Mouse (Mus musculus): ENCODE results near the gene Macrod2.

Macrod2 gene

GRCm38 (mm10) chr2:141301030-141301429 is 905.9 kb downstream of the Macrod2 start:
- no peak for DNase-seq (ENCODE audit: low spot score)

GRCm38 (mm10) chr2:141308406-141308805 is 913.3 kb downstream of the Macrod2 start:
- DNase-seq (ENCODE audit: low spot score) = no peak

GRCm38 (mm10) chr2:141312136-141312948 is 917.2 kb downstream of the Macrod2 start:
- DNase-seq (ENCODE audit: low spot score) = no peak

- no peak for DNase-seq (ENCODE audit: low spot score)
Measured at GRCm38 (mm10) chr2:141315349-141315748, 920.2 kb downstream of the Macrod2 start.

- DNase-seq (ENCODE audit: low spot score) = no peak
Measured at GRCm38 (mm10) chr2:141323956-141324460, 928.9 kb downstream of the Macrod2 start.

- no peak for DNase-seq (ENCODE audit: low spot score)
Measured at GRCm38 (mm10) chr2:141327296-141327695, 932.2 kb downstream of the Macrod2 start.

- no peak for DNase-seq (ENCODE audit: low spot score)
Measured at GRCm38 (mm10) chr2:141337708-141338107, 942.6 kb downstream of the Macrod2 start.

- DNase-seq (ENCODE audit: low spot score) = no peak
Measured at GRCm38 (mm10) chr2:141343988-141344535, 949.0 kb downstream of the Macrod2 start.

GRCm38 (mm10) chr2:141352623-141353022 is 957.5 kb downstream of the Macrod2 start:
- no peak for DNase-seq (ENCODE audit: low spot score)

GRCm38 (mm10) chr2:141388632-141389031 is 993.5 kb downstream of the Macrod2 start:
- no peak for DNase-seq (ENCODE audit: low spot score)

- DNase-seq (ENCODE audit: low spot score) = no peak
Measured at GRCm38 (mm10) chr2:141391229-141391628, 996.1 kb downstream of the Macrod2 start.

GRCm38 (mm10) chr2:141394806-141395205 is 999.7 kb downstream of the Macrod2 start:
- no peak for DNase-seq (ENCODE audit: low spot score)

- DNase-seq (ENCODE audit: low spot score) = no peak
Measured at GRCm38 (mm10) chr2:141408766-141409165, 1013.7 kb downstream of the Macrod2 start.

GRCm38 (mm10) chr2:141416436-141416835 is 1021.3 kb downstream of the Macrod2 start:
- DNase-seq (ENCODE audit: low spot score) = no peak

GRCm38 (mm10) chr2:141416855-141417544 is 1021.9 kb downstream of the Macrod2 start:
- DNase-seq (ENCODE audit: low spot score) = no peak

- no peak for DNase-seq (ENCODE audit: low spot score)
Measured at GRCm38 (mm10) chr2:141419806-141420205, 1024.7 kb downstream of the Macrod2 start.

GRCm38 (mm10) chr2:141434084-141434483 is 1039.0 kb downstream of the Macrod2 start:
- no peak for DNase-seq (ENCODE audit: low spot score)

- no peak for DNase-seq (ENCODE audit: low spot score)
Measured at GRCm38 (mm10) chr2:141434731-141435570, 1039.8 kb downstream of the Macrod2 start.

GRCm38 (mm10) chr2:141441896-141442295 is 1046.8 kb downstream of the Macrod2 start:
- DNase-seq (ENCODE audit: low spot score) = no peak

- DNase-seq (ENCODE audit: low spot score) = no peak
Measured at GRCm38 (mm10) chr2:141449078-141449680, 1054.1 kb downstream of the Macrod2 start.

GRCm38 (mm10) chr2:141463946-141464345 is 1068.8 kb downstream of the Macrod2 start:
- DNase-seq (ENCODE audit: low spot score) = no peak
